Mouse (Mus musculus) thymus, adult 18-20 months (tissue): ENCODE measurements around the gene Tmem63a.
"Not testable (repeated sequence)": the region's sequence is repeated elsewhere in the genome, so short reads cannot be mapped to it uniquely, and the experiment has no call there.

Source experiments
- DNase-seq, 2 experiments: peaks; one replicate each; pipeline ENCODE4 v3.0.0; 2022; ENCODE audit warnings: mixed read lengths in 2 of 2

Tmem63a gene

GRCm38 (mm10) chr1:180966542-180966941 lies 24.4 kb downstream of the Tmem63a start:
- DNase-seq, result no peak

DNA sequence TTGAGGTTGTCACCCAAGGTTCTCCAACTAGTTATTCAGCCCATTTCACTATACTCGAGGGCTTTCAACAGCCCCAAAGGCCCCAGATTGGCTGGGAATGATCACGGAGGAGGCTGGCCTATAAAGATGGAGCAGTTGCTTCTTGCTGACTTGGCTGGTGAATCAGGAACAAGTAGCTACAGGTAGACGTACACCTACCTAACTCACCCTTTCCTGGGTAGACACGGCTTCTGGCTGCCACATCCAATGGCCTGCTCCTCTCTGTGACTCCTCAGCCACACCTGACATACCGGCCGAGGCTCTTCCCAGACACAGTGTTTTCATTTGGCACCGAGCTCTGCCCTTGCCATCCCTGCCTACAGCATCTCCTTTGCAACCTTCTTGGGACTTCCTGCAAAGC lies 25.1 kb downstream of the Tmem63a start:
- DNase-seq, result no peak

DNA sequence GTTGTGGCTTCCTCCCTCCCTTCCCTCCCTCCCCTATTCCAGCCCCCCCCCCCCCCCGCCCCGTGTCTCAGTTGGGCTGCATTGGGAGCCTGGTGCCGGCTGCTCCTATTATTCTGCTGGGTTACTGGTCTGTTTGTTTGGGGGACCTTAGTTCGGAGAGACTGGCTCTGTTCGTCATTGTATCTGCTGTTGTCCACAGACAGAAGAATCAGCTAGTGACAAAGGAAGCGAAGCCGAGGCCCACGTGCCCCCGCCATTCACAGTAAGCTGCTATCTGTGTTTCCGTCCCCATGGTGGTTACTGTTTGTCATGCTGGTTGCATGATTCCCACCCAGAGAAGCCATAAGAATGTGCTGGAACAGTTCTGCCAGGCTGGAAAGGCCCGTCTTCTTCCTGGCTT lies 30.8 kb downstream of the Tmem63a start:
- DNase-seq, result no peak

DNA sequence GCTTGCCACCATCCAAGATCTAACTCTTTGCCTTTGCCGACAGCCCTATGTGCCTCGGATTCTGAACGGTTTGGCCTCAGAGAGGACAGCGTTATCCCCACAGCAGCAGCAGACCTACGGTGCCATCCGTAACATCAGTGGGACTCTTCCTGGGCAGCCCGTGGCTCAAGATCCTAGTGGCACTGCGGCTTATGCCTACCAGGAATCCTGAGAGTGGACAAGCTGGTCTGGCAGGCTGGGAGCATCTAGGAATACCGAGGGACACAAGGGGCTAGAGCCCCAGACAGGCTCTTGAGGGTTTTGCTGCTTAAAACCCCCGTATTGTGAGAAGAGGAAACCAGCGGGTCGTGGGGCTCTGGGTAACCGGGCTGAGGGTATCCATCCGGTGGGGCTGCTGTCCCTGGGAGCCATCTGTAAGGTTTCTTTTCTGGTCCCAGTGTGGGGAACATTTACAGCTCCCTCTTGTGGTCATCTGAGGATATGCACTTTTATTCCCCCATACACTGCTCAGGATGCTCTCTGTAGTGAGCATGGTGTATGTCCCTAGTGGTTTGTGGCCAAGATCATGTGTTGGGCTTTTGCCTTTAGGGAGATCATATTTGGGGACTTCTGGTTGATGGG lies 32.1 kb downstream of the Tmem63a start:
- DNase-seq, result peak in 1 of 2 experiments; percentile 30

DNA sequence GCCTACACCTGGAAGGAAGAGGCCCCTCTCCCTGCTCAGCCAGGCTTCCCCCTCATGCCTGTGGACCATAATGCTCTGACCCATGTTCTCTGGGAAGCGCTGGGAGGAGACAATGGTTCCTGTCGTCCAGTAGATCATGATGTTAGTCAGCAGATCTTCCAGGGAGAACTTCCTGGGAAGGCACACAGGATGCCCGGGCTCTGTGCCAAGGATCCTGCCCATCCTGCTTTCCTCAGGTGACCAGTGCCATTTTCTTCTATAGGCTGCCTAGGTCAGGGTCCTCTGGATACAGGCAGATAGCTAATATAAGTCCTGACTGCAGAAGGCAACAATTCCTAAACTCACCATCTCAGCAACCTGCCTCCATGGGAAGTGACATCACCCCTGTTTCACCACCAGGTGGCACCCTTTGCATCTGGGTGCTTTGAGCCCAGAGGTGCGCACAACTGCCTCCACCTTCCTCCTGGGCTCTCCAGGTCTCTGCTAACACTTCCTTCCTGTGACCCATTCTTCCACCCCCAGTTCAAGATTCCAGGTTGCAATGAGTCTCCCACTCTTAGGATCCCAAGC lies 34.1 kb downstream of the Tmem63a start:
- peak; percentile 28 to 31 for DNase-seq

GRCm38 (mm10) chr1:180979484-180980251 lies 37.5 kb downstream of the Tmem63a start:
- DNase-seq, result no peak

DNA sequence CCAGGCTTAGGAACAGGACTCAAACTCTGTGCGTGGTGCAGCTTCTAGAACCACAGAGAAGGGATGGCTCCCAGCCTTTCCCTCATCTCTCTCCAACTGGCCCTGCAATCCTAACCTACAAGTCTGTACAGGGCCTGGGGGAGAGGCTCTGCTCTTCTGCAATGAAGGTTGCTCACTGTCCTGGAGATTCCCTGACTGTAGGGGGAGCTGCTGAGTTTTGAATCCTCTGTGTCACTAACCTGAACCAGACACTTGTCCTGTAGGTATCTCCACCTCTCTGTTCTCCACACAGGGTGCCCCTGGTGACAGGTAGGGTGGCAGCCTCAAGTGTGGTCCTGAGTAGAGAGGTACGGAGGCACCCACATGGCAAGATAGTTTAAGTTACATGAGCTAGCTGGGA lies 38.3 kb downstream of the Tmem63a start:
- DNase-seq, result no peak

DNA sequence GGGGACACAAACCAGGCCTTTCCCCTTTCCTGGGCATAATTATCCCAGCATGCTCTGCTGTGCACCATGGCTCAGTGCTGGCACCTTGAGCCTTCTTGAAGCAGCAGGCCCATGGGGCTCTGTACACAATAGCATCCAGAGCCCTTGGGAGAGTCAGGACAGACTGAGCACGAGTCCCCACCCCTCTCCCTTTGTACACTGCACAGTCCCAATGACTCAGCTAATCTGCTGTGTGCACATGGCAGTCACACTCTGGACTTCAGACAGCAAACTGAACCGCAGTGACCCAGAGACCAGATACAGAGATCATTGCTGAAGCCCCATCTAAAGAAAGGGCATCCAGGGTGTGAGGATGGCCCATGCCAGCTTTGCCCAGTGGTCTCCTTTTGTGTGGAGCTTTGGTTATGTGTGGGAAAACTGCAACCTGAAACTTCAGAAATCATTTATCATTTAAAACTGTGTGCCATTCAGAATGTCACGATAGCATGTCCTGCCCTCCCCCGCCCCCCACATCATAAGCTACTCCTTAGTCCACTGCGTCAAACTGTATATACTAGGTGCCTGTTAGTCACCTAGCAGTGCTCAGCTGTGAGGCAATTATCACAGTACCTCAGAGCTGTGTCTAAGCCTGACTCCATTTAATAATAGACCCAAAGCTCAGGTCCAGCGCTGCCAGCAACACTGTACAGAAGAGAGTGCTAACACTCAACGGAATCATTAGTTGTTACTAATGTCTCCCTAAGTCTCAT lies 39.3 kb downstream of the Tmem63a start:
- DNase-seq, result not testable (repeated sequence)

DNA sequence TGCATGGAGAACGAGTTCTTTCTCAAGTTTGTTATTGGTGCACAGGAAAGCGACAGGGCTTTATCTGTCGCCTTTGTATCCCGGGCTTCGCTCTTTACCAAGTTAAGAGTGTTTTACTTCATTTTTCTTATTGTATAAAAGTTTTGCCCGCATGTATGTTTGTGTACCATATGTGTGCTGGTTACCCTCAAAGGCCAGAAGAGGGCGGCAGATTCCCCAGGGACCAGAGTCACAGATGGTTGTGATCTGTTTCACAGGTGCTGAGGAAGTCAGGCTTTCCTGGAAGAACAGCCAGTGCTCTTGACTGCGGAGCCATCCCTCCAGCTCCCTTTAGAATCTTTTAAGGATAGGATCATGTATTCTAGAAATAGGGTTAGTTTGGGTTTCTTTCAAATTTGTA lies 44.6 kb downstream of the Tmem63a start:
- DNase-seq, result no peak

DNA sequence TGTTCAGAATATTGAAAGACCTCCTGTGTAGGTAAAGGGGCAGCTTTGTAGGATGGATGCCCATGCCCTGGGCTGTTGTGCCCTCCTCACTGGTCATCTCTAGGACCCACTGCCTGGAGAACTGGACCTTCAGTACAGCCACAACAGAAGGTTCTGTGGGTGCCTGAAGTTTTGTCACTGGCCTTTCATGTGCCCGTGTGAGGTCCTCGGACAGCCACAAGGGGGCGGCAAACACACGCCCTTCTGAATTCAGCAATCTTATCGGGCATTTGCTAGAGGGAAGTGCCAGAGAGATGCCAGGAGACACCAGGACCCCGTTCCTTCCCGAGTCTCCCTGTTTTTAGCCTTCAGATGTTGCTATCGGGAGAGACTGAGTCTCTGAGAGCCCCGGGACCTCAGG lies 45.6 kb downstream of the Tmem63a start:
- DNase-seq, result peak; percentile 42 to 43

- no peak for DNase-seq
These were observed 48.5 kb downstream of the Tmem63a start for GRCm38 (mm10) chr1:180990671-180991070.

DNA sequence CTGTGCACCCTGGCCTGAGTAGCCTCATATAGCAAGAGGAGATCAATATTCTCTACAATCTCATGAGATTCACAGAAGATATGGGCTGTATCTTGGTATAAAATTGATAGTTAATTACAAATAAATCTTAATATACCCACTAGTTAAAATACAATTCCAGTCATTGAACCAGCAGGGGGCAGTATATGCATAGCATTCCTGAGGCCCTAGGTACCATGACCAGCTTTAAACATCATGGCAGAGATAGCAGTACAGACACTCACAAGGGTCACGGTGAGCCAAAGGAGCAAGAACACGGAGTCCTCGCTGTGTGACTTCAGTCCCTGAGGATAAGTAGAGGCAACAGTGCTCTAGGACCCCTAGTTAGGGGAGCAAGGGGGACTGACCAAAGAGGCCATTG lies 50.0 kb downstream of the Tmem63a start:
- no peak for DNase-seq

DNA sequence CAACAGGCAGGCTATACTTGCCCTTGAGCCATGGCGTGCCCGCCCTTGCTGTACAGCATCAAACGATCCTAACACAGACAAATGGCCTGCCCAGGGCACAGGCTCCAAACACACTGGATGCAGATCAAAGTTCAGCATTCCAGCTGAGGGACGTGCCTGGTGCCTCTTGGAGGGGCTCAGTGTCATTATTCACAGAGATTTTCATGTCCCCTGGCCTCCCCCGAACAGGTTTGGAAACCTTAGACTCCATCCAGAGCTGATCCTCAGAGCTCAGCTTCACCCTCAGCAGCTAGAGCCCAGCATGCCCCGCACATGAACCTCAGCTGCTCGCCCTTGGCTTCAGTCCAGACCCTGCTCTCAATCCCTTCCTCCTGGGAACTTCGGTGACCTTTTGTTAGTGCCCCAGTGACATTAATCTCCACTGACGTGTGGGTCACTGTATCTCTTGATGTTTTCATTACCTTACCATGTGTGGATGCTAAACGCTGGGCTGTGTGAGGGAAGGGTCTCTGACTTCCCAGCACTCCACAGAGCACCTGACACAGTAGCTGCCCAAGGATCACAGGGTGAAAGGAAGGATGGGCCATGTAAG lies 58.5 kb downstream of the Tmem63a start:
- DNase-seq, result no peak

DNA sequence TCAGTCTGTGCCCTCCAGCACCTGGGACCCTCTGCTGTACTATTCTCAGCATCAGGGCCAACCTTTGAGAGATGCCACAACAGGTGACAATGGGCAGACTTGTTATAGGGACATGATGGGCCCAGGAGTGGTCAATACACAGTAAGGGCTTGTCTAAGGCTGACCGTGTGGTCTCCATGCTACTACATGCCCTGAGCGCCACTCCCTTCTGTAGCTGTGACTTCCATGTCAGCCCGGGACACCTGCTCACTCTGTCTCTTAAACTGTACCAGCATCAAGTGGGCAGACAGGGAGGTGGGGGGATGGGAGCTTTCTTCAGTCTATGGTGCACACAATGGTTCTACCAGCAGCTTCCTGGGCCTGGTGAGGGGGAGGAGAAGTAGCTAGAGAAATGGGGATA lies 59.1 kb downstream of the Tmem63a start:
- DNase-seq, result no peak

DNA sequence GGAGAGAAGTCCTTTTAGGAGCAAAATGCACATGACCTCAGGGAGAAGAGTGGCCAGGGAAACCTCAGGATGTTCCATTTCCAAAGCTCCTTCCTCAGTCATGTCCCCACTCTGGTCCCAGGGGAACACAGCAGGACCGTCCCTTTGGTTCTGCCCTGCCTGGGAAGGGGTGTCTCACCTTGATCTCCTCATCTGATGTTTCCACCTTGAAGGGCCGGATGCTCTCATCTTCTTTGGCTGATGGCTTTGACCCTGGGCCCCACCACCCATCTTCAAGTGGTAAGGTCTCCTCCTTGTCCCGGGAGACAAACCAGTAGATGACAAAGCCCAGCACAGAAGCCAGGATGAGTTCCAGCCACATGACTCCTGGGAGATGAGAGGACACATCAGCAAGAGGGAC lies 59.5 kb downstream of the Tmem63a start:
- no peak for DNase-seq

GRCm38 (mm10) chr1:181003790-181004189 lies 61.6 kb downstream of the Tmem63a start:
- no peak for DNase-seq

- DNase-seq, result no peak
These were observed 63.2 kb downstream of the Tmem63a start for GRCm38 (mm10) chr1:181005331-181005730.

- DNase-seq, result no peak
These were observed 65.7 kb downstream of the Tmem63a start for GRCm38 (mm10) chr1:181007831-181008230.

DNA sequence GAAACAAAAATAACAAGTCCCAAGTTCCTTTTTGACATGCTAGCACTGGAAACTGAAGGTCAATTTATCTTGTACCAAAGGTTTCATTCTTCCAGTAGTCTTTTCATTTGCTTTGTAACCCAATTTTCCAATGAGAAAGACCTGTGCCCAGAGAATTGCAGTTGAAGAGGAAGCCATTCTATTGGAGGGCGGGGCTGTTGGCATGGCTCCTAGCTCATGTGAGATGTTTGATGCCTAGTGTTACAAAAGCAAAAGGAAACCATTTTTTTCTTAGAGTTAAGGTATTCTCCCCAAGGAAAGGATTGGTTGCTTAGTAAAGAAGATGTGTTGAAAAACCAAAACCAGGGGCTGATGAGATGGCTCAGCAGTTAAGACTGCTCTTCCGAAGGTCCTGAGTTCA lies 66.1 kb downstream of the Tmem63a start:
- DNase-seq, result no peak

DNA sequence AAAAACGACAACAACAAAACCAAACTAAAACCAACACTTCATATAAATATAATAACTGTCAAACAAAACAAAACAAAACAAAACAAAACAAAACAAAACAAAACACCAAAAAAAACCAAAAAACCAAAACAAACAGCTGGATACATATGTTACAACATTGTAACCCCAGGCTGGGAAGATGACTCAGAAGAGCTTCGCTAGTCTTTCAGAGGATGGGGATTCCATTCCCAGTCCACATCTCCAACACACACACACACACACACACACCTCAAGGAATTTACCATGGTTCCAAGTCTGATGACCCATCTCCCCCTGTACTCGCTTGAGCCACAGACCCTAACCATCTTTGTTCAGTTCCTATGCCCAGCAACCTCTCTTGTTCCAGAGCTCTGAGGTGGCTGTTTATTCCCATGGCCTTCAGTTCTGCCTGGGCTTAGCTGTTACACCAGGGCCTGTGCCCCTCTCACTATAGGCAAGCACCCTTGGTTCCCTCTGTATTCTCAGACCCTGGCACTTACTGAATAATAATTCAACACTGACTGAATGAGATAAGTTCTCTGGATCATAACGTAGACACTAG lies 67.0 kb downstream of the Tmem63a start:
- DNase-seq, result no peak

DNA sequence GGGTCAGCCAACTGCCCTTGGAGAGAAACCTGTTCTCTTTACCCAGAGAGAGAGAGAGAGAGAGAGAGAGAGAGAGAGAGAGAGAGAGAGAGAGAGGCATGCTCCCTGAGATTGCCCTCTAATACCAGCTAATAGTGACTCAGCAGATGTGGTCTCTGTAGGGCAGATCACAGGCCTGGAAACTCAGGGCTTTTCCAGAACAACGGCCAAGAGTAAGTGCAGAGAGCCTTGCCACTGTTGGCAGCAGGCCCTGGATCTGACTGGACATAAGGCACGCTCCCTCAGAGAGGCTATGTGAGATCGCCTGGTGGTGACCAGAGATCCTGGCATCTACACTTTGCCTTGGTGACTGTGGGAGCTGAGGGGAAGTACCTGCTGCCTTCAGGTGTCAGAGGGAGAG lies 67.6 kb downstream of the Tmem63a start:
- no peak for DNase-seq

DNA sequence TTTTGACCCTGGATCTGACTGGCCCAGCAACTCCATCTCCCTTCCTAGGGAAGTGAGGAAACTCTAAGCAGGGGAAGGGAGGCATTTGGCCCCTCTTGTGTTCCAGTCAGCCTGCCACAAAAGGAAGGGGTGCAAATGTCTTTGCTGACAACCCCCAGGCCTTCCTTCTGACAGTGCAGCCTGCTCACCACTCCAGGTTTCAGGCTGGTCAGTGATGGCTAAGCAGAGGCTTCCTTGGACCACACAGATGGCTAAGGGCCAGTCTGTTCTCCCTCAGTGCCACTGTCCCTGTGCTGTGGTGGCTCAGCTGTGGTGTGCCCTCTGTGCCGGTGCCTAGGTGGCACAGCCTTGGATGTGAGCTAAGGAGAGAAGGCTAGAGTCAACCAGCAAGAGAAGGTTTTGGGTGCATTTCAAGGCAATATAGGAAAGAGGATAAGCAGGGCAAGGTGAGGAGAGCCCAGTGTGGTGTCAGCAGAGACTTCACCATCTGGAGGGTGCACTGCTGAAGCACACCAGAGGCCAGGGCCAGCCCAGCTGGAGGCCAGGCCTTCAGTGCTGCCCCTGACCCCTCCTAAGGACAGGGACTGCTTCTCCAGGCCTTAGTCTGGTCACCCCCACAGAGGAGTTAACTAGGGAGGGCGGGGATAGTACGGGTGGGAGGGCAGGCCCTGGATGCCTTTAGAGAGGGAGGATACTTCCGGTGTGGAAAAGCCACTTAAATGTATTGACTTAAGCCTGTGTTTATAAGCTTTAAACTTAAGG lies 68.2 kb downstream of the Tmem63a start:
- no peak for DNase-seq
